Mouse (Mus musculus) megakaryocyte, embryonic 14.5 days (primary cell): Measurements from ENCODE around the gene Tnfaip8l1.

Experiments used
- FLI1 ChIP-seq: IDR thresholded peaks from 2 replicates; pipeline ENCODE4 v1.6.1; 2012; ENCODE audit warnings: low read length, inconsistent platforms, mixed read lengths
- GATA1 ChIP-seq: IDR thresholded peaks from 3 replicates; pipeline ENCODE4 v1.6.1; 2012; ENCODE audit warnings: mixed read lengths, low read length, inconsistent platforms, borderline replicate concordance

DNA sequence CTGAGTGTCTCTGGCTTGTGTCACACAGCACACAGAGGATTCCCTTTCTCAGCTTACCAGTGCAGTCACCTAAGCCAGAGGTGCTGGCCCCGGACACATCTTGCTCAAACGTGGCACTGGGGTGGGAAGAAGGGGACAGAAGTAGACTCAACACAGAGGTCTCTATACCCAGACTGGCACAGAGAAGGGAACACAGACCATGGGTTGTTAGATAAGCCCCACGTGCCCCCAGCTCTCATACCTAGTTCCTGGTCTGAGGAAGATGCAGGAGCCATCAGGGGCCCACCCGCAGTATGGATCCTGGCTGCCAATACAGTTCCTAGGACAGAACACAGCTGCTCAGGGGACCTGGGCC lies 37.0 kb upstream of the Tnfaip8l1 start:
- TF ChIP-seq GATA1 (no peak), FLI1 (no peak)
